Mouse (Mus musculus): ENCODE results near the gene Dnm3. TPM values are rescaled to one million over a fixed set of nuclear protein-coding genes. Genes with fewer than 3 reads are reported as not detected.
A peak's percentile ranks its signal among the peaks of the same experiment; 100 is the strongest.

The Dnm3 gene
- polyA plus RNA-seq, 1 experiment from 2014 or later = 27.8 TPM

- Histone ChIP-seq H3K27ac (peak overlapping the region; percentile 15; the same call in 1 of the 2 replicates), H3K4me2 (replicated peaks) (no peak overlapping the region), H3K4me3 (no peak overlapping the region), H3K9me3 (peaks cover 5% of the 10 kb centered on the region; the same call in 1 of the 2 replicates), H3K9ac (no peak overlapping the region), H3K4me1 (peaks cover 36% of the 10 kb centered on the region), H3K36me3 (no peaks in the 10 kb centered on the region), H3K27me3 (replicated peaks) (no peaks in the 10 kb centered on the region)
- 21% methylated on average over 5 of the region's 5 CpGs for WGBS
- ATAC-seq (ENCODE audit: low FRiP score, low read depth) = no peak
These were observed 441.4 kb downstream of the Dnm3 start for GRCm38 (mm10) chr1:162036461-162036835.

GRCm38 (mm10) chr1:162035800-162036460 is 441.9 kb downstream of the Dnm3 start:
- Histone ChIP-seq H3K27ac (no peak overlapping the region), H3K4me1 (peaks cover 36% of the 10 kb centered on the region), H3K36me3 (no peaks in the 10 kb centered on the region), H3K9ac (no peak overlapping the region), H3K27me3 (replicated peaks) (no peaks in the 10 kb centered on the region), H3K9me3 (peaks cover 5% of the 10 kb centered on the region; the same call in 1 of the 2 replicates), H3K4me2 (replicated peaks) (no peak overlapping the region), H3K4me3 (no peak overlapping the region)
- ATAC-seq (ENCODE audit: low FRiP score, low read depth) = no peak
- WGBS = 85% methylated on average over 6 of the region's 6 CpGs

GRCm38 (mm10) chr1:162023681-162024270 is 454.1 kb downstream of the Dnm3 start:
- H3K27ac ChIP-seq = no peak overlapping the region
- no peaks in the 10 kb centered on the region for H3K27me3 ChIP-seq (replicated peaks)
- no peak overlapping the region for H3K4me2 ChIP-seq (replicated peaks)
- 67% methylated on average over 8 of the region's 8 CpGs for WGBS
- peaks cover 11% of the 10 kb centered on the region; the same call in 1 of the 2 replicates for H3K4me1 ChIP-seq
- H3K36me3 ChIP-seq = no peaks in the 10 kb centered on the region
- no peak overlapping the region for H3K9ac ChIP-seq
- H3K4me3 ChIP-seq = no peak overlapping the region
- no peak for ATAC-seq (ENCODE audit: low FRiP score, low read depth)
- no peaks in the 10 kb centered on the region for H3K9me3 ChIP-seq

GRCm38 (mm10) chr1:162020766-162021165 is 457.1 kb downstream of the Dnm3 start:
- WGBS = 58% methylated on average over 4 of the region's 4 CpGs
- no peak overlapping the region for H3K9ac ChIP-seq
- H3K27me3 ChIP-seq (replicated peaks) = no peaks in the 10 kb centered on the region
- ATAC-seq (ENCODE audit: low FRiP score, low read depth) = no peak
- H3K9me3 ChIP-seq = no peaks in the 10 kb centered on the region
- H3K36me3 ChIP-seq = no peaks in the 10 kb centered on the region
- peaks cover 13% of the 10 kb centered on the region; the same call in 1 of the 2 replicates for H3K4me1 ChIP-seq
- H3K4me2 ChIP-seq (replicated peaks) = no peak overlapping the region
- no peak overlapping the region for H3K4me3 ChIP-seq
- no peak overlapping the region for H3K27ac ChIP-seq

GRCm38 (mm10) chr1:162020303-162020731 is 457.5 kb downstream of the Dnm3 start:
- Histone ChIP-seq H3K27ac (no peak overlapping the region), H3K4me3 (no peak overlapping the region)
- 68% methylated on average over 7 of the region's 7 CpGs for WGBS

GRCm38 (mm10) chr1:162018601-162018977 is 459.2 kb downstream of the Dnm3 start:
- no peaks in the 10 kb centered on the region for H3K27me3 ChIP-seq (replicated peaks)
- no peak for ATAC-seq (ENCODE audit: low FRiP score, low read depth)
- 83% methylated on average over 6 of the region's 6 CpGs for WGBS
- no peak overlapping the region for H3K4me2 ChIP-seq (replicated peaks)
- no peak overlapping the region for H3K9ac ChIP-seq
- no peak overlapping the region for H3K4me3 ChIP-seq
- no peaks in the 10 kb centered on the region for H3K36me3 ChIP-seq
- peaks cover 15% of the 10 kb centered on the region; the same call in 1 of the 2 replicates for H3K4me1 ChIP-seq
- no peak overlapping the region for H3K27ac ChIP-seq
- H3K9me3 ChIP-seq = no peaks in the 10 kb centered on the region

More at GRCm38 (mm10) chr1:162020303-162020731, 457.5 kb downstream of the Dnm3 start:
- H3K9ac ChIP-seq = no peak overlapping the region
- ATAC-seq (ENCODE audit: low FRiP score, low read depth) = no peak
- no peaks in the 10 kb centered on the region for H3K27me3 ChIP-seq (replicated peaks)
- no peaks in the 10 kb centered on the region for H3K36me3 ChIP-seq
- no peaks in the 10 kb centered on the region for H3K9me3 ChIP-seq
- no peak overlapping the region for H3K4me2 ChIP-seq (replicated peaks)
- H3K4me1 ChIP-seq = peaks cover 15% of the 10 kb centered on the region; the same call in 1 of the 2 replicates

GRCm38 (mm10) chr1:162017975-162018600 is 459.7 kb downstream of the Dnm3 start:
- Histone ChIP-seq H3K4me1 (peaks cover 15% of the 10 kb centered on the region; the same call in 1 of the 2 replicates), H3K4me2 (replicated peaks) (no peak overlapping the region), H3K36me3 (no peaks in the 10 kb centered on the region), H3K9ac (no peak overlapping the region), H3K27ac (no peak overlapping the region), H3K27me3 (replicated peaks) (no peaks in the 10 kb centered on the region), H3K4me3 (no peak overlapping the region), H3K9me3 (no peaks in the 10 kb centered on the region)
- 77% methylated on average over 13 of the region's 13 CpGs for WGBS
- no peak for ATAC-seq (ENCODE audit: low FRiP score, low read depth)

- Histone ChIP-seq H3K9ac (no peak overlapping the region), H3K9me3 (no peaks in the 10 kb centered on the region), H3K4me3 (no peak overlapping the region), H3K27ac (0 out of 2 replicates have a peak overlapping the region, but pooled peaks have one; percentile 21), H3K27me3 (replicated peaks) (no peaks in the 10 kb centered on the region), H3K4me1 (peaks cover 15% of the 10 kb centered on the region; the same call in 1 of the 2 replicates), H3K36me3 (no peaks in the 10 kb centered on the region), H3K4me2 (replicated peaks) (no peak overlapping the region)
- ATAC-seq (ENCODE audit: low FRiP score, low read depth) = no peak
- WGBS = 26% methylated on average over 7 of the region's 7 CpGs
These were observed 460.9 kb downstream of the Dnm3 start for GRCm38 (mm10) chr1:162016982-162017381.

GRCm38 (mm10) chr1:162015247-162015862 is 462.5 kb downstream of the Dnm3 start:
- Histone ChIP-seq H3K27me3 (replicated peaks) (no peaks in the 10 kb centered on the region), H3K4me2 (replicated peaks) (no peak overlapping the region), H3K4me1 (peaks cover 7% of the 10 kb centered on the region; the same call in 1 of the 2 replicates), H3K27ac (no peak overlapping the region), H3K36me3 (peaks cover 2% of the 10 kb centered on the region; the same call in 1 of the 2 replicates), H3K9me3 (no peaks in the 10 kb centered on the region), H3K4me3 (no peak overlapping the region), H3K9ac (no peak overlapping the region)
- ATAC-seq (ENCODE audit: low FRiP score, low read depth) = no peak
- 66% methylated on average over 8 of the region's 8 CpGs for WGBS

- Histone ChIP-seq H3K36me3 (peaks cover 2% of the 10 kb centered on the region; the same call in 1 of the 2 replicates), H3K9me3 (no peaks in the 10 kb centered on the region), H3K27me3 (replicated peaks) (no peaks in the 10 kb centered on the region), H3K4me1 (0 out of 2 replicates have a peak, but pooled peaks cover 4% of the 10 kb centered on the region), H3K4me2 (replicated peaks) (no peak overlapping the region), H3K9ac (no peak overlapping the region), H3K27ac (no peak overlapping the region), H3K4me3 (no peak overlapping the region)
- 90% methylated on average over 4 of the region's 4 CpGs for WGBS
- no peak for ATAC-seq (ENCODE audit: low FRiP score, low read depth)
These were observed 464.3 kb downstream of the Dnm3 start for GRCm38 (mm10) chr1:162013561-162013960.

- H3K9ac ChIP-seq = no peak overlapping the region
- no peak overlapping the region for H3K4me3 ChIP-seq
- H3K4me2 ChIP-seq (replicated peaks) = no peak overlapping the region
- 81% methylated on average over 16 of the region's 16 CpGs for WGBS
- ATAC-seq (ENCODE audit: low FRiP score, low read depth) = no peak
- H3K27me3 ChIP-seq (replicated peaks) = no peaks in the 10 kb centered on the region
- H3K4me1 ChIP-seq = 0 out of 2 replicates have a peak, but pooled peaks cover 4% of the 10 kb centered on the region
- no peaks in the 10 kb centered on the region for H3K9me3 ChIP-seq
- peaks cover 2% of the 10 kb centered on the region; the same call in 1 of the 2 replicates for H3K36me3 ChIP-seq
- H3K27ac ChIP-seq = no peak overlapping the region
These were observed 466.1 kb downstream of the Dnm3 start for GRCm38 (mm10) chr1:162011523-162012245.

Data from neural tube, embryonic 12.5 days (tissue).